Mouse (Mus musculus): Measurements from ENCODE around the gene Anapc15. TPM values are rescaled to one million over a fixed set of nuclear protein-coding genes. Genes with fewer than 3 reads are reported as not detected.

The Anapc15 gene
- total RNA-seq, 1 experiment: 123 TPM

DNA sequence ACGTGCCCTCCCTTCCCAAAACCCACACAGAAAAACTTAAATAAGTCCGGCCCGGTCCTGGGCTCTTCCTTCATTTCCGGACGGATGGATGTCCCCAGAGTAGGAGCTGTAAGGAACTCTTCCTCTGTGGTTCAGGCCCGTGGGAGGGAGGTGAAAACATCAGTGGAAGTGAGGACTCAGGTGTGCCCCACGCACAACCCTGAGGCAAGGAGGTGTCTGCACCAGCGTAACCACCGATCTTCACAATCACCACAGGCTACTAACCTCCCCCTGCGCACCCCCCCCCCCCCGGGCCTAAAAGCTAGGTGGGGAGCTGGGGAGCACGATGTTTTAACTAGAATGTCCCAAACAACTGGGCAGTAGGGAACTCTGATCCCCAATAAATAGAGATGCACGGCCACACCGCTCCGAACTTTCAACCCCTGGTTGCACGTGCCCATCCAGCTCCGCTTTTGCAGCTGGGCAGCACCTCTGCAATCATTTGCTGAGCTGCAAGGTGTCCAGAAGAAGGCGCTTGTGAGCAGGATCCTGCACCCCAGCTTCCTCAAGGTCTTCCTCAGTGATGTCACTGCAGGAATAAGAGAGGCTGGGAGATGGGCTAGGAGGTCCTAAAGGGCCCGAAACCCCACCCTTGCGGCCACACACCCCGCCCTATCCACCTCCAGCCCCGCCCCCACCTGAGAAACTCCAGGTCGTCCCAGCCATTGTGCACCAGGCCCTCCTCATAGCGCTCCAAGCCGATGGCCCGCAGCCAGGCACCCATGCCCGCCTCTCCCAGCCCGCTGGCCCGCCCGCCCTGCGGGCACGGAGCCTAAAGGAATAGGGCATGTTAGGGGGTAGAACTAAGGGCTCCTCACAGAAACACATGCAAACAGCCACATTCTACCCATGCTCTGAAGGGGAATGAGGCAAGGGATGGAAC, 40.4 kb upstream of the Anapc15 start:
- H3K36me3 ChIP-seq (ENCODE audit: control insufficient read depth, insufficient read depth, low read length, poor library complexity, severe bottlenecking): peaks cover 29% of the 10 kb centered on the region

GRCm38 (mm10) chr7:101823758-101824630, 39.5 kb upstream of the Anapc15 start:
- no peak for DNase-seq (ENCODE audit: low read depth, low spot score)
- Histone ChIP-seq H3K4me1 (ENCODE audit: control insufficient read depth in 2 of 2, insufficient read depth in 2 of 2, low read length in 2 of 2, poor library complexity in 1 of 2) (peaks cover 3 to 22% of the 10 kb centered on the region in 2 experiments; a peak in 3 of 4 replicates), H3K27ac (ENCODE audit: insufficient read depth, low read depth, low read length, poor library complexity, severe bottlenecking) (no peak overlapping the region), H3K9me3 (ENCODE audit: control insufficient read depth, insufficient read depth, low read depth, low read length) (no peaks in the 10 kb centered on the region), H3K36me3 (ENCODE audit: control insufficient read depth, insufficient read depth, low read length, poor library complexity, severe bottlenecking) (peaks cover 38% of the 10 kb centered on the region), H3K9ac (ENCODE audit: insufficient read depth, low read depth, low read length, poor library complexity, severe bottlenecking) (no peak overlapping the region; the same call in 1 of the 2 replicates), H3K4me3 (ENCODE audit: insufficient read depth in 1 of 2, low read depth in 1 of 2, low read length in 2 of 2, poor library complexity in 1 of 2, severe bottlenecking in 1 of 2) (peak overlapping the region; percentile 13 to 26; a peak in 2 of 4 replicates)
- in situ Hi-C loops (cut with MboI; ENCODE audit: low sequenced_read_pairs in 2 of 2, unreplicated experiment in 2 of 2): no loop called here
- TF ChIP-seq HCFC1 (IDR thresholded peaks at IDR 0.05; ENCODE audit: borderline replicate concordance, insufficient read depth, low read length): no peak
- TF ChIP-seq CHD2 (IDR thresholded peaks at IDR 0.05; ENCODE audit: low read depth, low read length): no peak
- TF ChIP-seq MAFK (IDR thresholded peaks at IDR 0.05; ENCODE audit: insufficient read depth, low read depth, low read length): no peak
- no peak for TF ChIP-seq ZC3H11A (IDR thresholded peaks at IDR 0.05; ENCODE audit: borderline replicate concordance, low read depth, low read length)
- no peak for TF ChIP-seq ZNF384 (IDR thresholded peaks at IDR 0.05; ENCODE audit: low read depth, low read length)

More for the DNA sequence above, 40.4 kb upstream of the Anapc15 start:
- TF ChIP-seq MAFK (IDR thresholded peaks at IDR 0.05; ENCODE audit: insufficient read depth, low read depth, low read length): no peak
- TF ChIP-seq ZC3H11A (IDR thresholded peaks at IDR 0.05; ENCODE audit: borderline replicate concordance, low read depth, low read length): no peak
- no peak for TF ChIP-seq ZNF384 (IDR thresholded peaks at IDR 0.05; ENCODE audit: low read depth, low read length)
- TF ChIP-seq CHD2 (IDR thresholded peaks at IDR 0.05; ENCODE audit: low read depth, low read length): no peak
- no peak for TF ChIP-seq HCFC1 (IDR thresholded peaks at IDR 0.05; ENCODE audit: borderline replicate concordance, insufficient read depth, low read length)
- H3K27ac ChIP-seq (ENCODE audit: insufficient read depth, low read depth, low read length, poor library complexity, severe bottlenecking): no peak overlapping the region
- H3K9ac ChIP-seq (ENCODE audit: insufficient read depth, low read depth, low read length, poor library complexity, severe bottlenecking): peak overlapping the region; percentile 36; the same call in 1 of the 2 replicates
- H3K4me1 ChIP-seq (ENCODE audit: control insufficient read depth in 2 of 2, insufficient read depth in 2 of 2, low read length in 2 of 2, poor library complexity in 1 of 2): peaks cover 3 to 22% of the 10 kb centered on the region in 2 experiments; a peak in 3 of 4 replicates
- in situ Hi-C loops (cut with MboI; ENCODE audit: low sequenced_read_pairs in 2 of 2, unreplicated experiment in 2 of 2): no loop called here
- H3K4me3 ChIP-seq (ENCODE audit: insufficient read depth in 1 of 2, low read depth in 1 of 2, low read length in 2 of 2, poor library complexity in 1 of 2, severe bottlenecking in 1 of 2): peak overlapping the region; percentile 13 to 61; a peak in 3 of 4 replicates
- DNase-seq (ENCODE audit: low read depth, low spot score): peak; percentile 63
- no peaks in the 10 kb centered on the region for H3K9me3 ChIP-seq (ENCODE audit: control insufficient read depth, insufficient read depth, low read depth, low read length)

DNA sequence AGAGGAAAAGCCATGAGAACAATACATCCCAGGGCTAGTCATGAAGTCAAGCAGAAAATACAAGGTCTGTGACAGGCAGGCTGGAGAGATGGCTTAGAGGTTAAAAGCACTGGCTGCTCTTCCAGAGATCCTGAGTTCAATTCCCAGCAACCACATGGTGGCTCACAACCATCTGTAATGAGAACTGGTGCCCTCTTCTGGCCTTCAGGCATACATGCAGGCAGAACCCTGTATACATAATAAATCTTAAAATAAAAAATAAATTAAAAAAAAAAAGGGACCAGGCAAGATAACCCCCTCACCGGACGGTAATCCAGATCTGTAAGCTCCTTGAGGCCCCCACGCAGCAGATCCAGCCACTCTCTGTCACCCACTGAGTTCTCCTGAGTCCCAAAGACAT, 33.1 kb upstream of the Anapc15 start:
- TF ChIP-seq MAFK (IDR thresholded peaks at IDR 0.05; ENCODE audit: insufficient read depth, low read depth, low read length): no peak
- no peak for TF ChIP-seq HCFC1 (IDR thresholded peaks at IDR 0.05; ENCODE audit: borderline replicate concordance, insufficient read depth, low read length)
- no peak for TF ChIP-seq ZC3H11A (IDR thresholded peaks at IDR 0.05; ENCODE audit: borderline replicate concordance, low read depth, low read length)
- TF ChIP-seq ZNF384 (IDR thresholded peaks at IDR 0.05; ENCODE audit: low read depth, low read length): no peak
- no peak for TF ChIP-seq CHD2 (IDR thresholded peaks at IDR 0.05; ENCODE audit: low read depth, low read length)
- H3K27ac ChIP-seq (ENCODE audit: insufficient read depth, low read depth, low read length, poor library complexity, severe bottlenecking): no peak overlapping the region
- in situ Hi-C loops (cut with MboI; ENCODE audit: low sequenced_read_pairs in 2 of 2, unreplicated experiment in 2 of 2): no loop called here
- H3K4me3 ChIP-seq (ENCODE audit: insufficient read depth in 1 of 2, low read depth in 1 of 2, low read length in 2 of 2, poor library complexity in 1 of 2, severe bottlenecking in 1 of 2): no peak overlapping the region
- H3K9me3 ChIP-seq (ENCODE audit: control insufficient read depth, insufficient read depth, low read depth, low read length): no peaks in the 10 kb centered on the region
- H3K36me3 ChIP-seq (ENCODE audit: control insufficient read depth, insufficient read depth, low read length, poor library complexity, severe bottlenecking): peaks cover 73% of the 10 kb centered on the region
- peaks cover 1 to 24% of the 10 kb centered on the region in 2 experiments; a peak in 3 of 4 replicates for H3K4me1 ChIP-seq (ENCODE audit: control insufficient read depth in 2 of 2, insufficient read depth in 2 of 2, low read length in 2 of 2, poor library complexity in 1 of 2)
- no peak overlapping the region for H3K9ac ChIP-seq (ENCODE audit: insufficient read depth, low read depth, low read length, poor library complexity, severe bottlenecking)
- no peak for DNase-seq (ENCODE audit: low read depth, low spot score)

GRCm38 (mm10) chr7:101831437-101831836, 32.1 kb upstream of the Anapc15 start:
- Histone ChIP-seq H3K27ac (ENCODE audit: insufficient read depth, low read depth, low read length, poor library complexity, severe bottlenecking) (no peak overlapping the region), H3K9me3 (ENCODE audit: control insufficient read depth, insufficient read depth, low read depth, low read length) (no peaks in the 10 kb centered on the region), H3K36me3 (ENCODE audit: control insufficient read depth, insufficient read depth, low read length, poor library complexity, severe bottlenecking) (peaks cover 66% of the 10 kb centered on the region), H3K4me1 (ENCODE audit: control insufficient read depth in 2 of 2, insufficient read depth in 2 of 2, low read length in 2 of 2, poor library complexity in 1 of 2) (peaks cover 1 to 24% of the 10 kb centered on the region in 2 experiments; a peak in 3 of 4 replicates), H3K4me3 (ENCODE audit: insufficient read depth in 1 of 2, low read depth in 1 of 2, low read length in 2 of 2, poor library complexity in 1 of 2, severe bottlenecking in 1 of 2) (no peak overlapping the region), H3K9ac (ENCODE audit: insufficient read depth, low read depth, low read length, poor library complexity, severe bottlenecking) (peak overlapping the region; percentile 1; the same call in 1 of the 2 replicates)
- in situ Hi-C loops (cut with MboI; ENCODE audit: low sequenced_read_pairs in 2 of 2, unreplicated experiment in 2 of 2): no loop called here
- no peak for DNase-seq (ENCODE audit: low read depth, low spot score)
- TF ChIP-seq ZNF384 (IDR thresholded peaks at IDR 0.05; ENCODE audit: low read depth, low read length): no peak
- no peak for TF ChIP-seq MAFK (IDR thresholded peaks at IDR 0.05; ENCODE audit: insufficient read depth, low read depth, low read length)
- no peak for TF ChIP-seq CHD2 (IDR thresholded peaks at IDR 0.05; ENCODE audit: low read depth, low read length)
- no peak for TF ChIP-seq HCFC1 (IDR thresholded peaks at IDR 0.05; ENCODE audit: borderline replicate concordance, insufficient read depth, low read length)
- no peak for TF ChIP-seq ZC3H11A (IDR thresholded peaks at IDR 0.05; ENCODE audit: borderline replicate concordance, low read depth, low read length)
